Mouse (Mus musculus) left cerebral cortex, adult 2 months (tissue): ENCODE results near the gene Nbea. TPM values are rescaled to one million over a fixed set of nuclear protein-coding genes. Genes with fewer than 3 reads are reported as not detected.

Experiments used
- DNase-seq, 2 experiments: peaks; one replicate each; pipeline ENCODE4 v3.0.0; 2021 to 2022; ENCODE audit warnings: low spot score in 2 of 2, mixed read lengths in 1 of 2; ENCODE audit errors: extremely low spot score in 1 of 2
- H3K27ac ChIP-seq: fragments of 200-600 bp; 2 replicates; pipeline ENCODE4 v1.8.1; 2022
- H3K4me3 ChIP-seq: fragments of 200-600 bp; 2 replicates; pipeline ENCODE4 v1.8.1; 2022
- CTCF ChIP-seq: fragments of 200-600 bp; IDR thresholded peaks from 2 replicates; pipeline ENCODE4 v1.8.1; 2022; ENCODE audit warnings: antibody characterized with exemption, mild to moderate bottlenecking, moderate library complexity
- intact Hi-C: fragments of 180-260 bp; cut with DNase I; formaldehyde crosslinking; loops from one replicate; pipeline ENCODE4 v1.15.1; 2025
- total RNA-seq, 2 experiments: library from RNA; stranded (reverse); gene quantifications; 2 replicates each; pipeline ENCODE4 v1.2.3; 2021

The Nbea gene
- total RNA-seq, 2 experiments from 2014 or later = 171 to 176 TPM

DNA sequence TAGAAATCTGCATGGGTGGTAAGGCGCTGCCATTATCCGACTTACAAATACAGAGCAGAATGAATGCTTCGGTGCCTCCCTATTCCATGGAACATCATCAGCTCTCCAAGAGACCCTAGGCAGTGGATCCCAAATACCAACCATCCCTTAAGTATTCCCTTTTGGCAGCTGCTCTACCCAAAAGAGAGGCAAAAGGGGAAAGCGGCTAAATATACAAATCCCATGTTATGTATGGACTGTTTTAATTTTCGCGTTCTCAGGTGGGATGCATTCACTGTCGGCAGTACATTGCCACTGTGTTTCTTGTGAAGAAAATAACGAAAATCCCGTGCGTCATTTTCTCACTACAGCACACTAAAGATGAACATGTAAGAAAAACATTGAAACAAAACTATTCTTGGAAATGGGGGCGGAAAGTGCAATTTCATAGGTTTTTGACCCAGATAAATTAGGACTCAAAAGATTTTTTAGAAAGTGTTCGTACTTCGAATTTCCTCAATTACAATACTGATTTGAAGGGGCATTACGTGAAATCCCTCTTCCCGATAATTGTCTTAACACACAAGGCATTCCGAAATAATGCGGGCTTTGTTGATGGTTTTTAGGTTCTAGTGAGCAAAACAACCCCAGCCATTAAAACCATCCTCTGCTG is 396.5 kb downstream of the Nbea start:
- intact Hi-C loops = loop anchor here (10.0 kb wide), 1 partner anchor 212 kb away; no protein-coding TSS in a partner anchor
- H3K4me3 ChIP-seq = peak overlapping the region; percentile 29
- H3K27ac ChIP-seq = peak overlapping the region; percentile 76
- no peak for TF ChIP-seq CTCF
- DNase-seq = peak in 1 of 2 experiments; percentile 16

DNA sequence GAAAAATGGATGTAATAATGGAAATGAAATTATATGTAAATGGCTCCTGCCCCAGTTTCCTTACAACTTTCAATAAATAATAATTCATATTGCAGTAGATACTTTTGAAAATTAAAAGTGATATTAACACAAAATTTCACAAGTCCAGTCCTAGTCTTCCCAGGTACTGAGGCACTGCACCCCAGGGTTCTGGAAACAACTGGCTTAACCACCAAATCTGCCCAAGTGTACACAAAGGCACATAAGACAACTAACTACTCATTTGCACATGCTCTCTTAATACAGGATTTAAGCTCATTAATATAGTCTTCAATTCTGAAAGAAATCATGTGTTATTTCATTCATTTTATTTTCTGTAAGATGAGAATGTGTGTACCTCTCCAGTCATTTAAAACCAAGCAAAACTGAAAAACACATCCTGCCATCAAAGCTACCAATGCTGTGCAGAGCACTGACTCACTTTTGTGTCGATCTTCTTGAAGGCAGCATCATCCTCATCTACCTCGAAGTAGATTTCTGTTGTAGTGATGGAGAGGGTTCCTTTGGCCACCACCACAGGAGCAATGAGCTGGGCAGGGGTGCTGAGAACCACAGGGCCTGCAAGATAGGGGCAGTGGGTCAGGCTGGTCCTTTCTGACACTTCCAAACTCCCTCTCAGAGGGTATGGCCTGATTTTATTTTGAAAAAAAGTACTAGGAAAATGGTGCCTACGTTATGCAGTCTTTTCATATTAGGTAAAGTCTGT is 397.3 kb downstream of the Nbea start:
- intact Hi-C loops = loop anchor here (10.0 kb wide), 1 partner anchor 211 kb away; no protein-coding TSS in a partner anchor
- H3K27ac ChIP-seq = peak overlapping the region; percentile 76; the same call in 1 of the 2 replicates
- DNase-seq = no peak

DNA sequence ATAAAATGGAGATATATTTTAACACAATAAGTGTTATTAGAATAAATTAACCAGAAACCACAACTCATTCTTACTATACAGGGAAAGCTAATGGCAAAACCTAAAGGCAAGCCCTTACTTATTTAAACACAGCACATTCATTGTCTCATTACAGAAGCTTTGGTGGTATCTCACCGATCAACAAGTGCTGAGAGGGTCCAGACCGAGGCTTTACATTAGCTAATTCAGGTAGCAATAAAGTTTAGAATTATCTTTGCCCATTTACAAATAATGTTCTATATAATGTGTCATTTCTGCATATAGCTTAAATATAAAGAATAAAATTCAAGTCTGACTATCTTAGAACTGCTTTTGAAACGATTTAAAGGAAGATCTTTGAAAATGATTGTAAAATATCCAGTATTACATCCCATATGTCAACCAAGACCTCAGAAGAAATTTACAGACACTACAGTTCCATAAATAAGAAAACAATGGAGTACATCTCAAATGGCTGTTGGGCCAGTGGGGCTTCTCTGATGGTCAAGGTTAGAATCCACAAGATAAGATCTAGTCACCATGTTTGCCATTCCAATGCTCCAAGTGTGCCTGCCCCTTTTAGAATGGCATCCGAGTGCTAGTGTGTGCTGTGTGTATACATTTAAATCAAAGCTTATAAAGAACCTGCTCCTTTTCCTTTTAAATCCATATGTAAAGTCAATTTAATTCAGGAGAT is 398.1 kb downstream of the Nbea start:
- no peak overlapping the region for H3K27ac ChIP-seq
- intact Hi-C loops = loop anchor here (10.0 kb wide), 1 partner anchor 211 kb away; no protein-coding TSS in a partner anchor
- TF ChIP-seq CTCF = no peak
- H3K4me3 ChIP-seq = no peak overlapping the region
- peak in 1 of 2 experiments; percentile 4 for DNase-seq

More for the DNA sequence above, 397.3 kb downstream of the Nbea start:
- H3K4me3 ChIP-seq = no peak overlapping the region
- TF ChIP-seq CTCF = no peak

DNA sequence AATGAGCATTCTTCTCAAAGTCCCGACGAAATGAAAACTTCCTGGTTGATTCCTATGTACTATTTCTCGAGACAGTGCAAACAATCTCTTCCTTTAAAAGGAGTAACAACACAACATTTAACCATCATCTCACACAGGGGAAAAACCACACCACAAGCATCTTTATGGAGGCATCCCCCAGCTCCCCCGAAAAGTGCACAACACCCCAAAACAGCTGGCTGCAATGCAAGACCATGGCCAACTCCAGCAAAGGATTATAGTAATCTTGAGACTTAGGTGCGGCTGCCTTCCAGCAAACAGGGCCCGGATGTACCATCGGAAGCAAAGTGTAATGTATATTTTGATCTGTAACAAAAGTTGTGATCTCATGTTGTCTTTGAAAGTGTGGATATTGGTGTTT is 399.4 kb downstream of the Nbea start:
- no peak for DNase-seq
- intact Hi-C loops = loop anchor here (10.0 kb wide), 1 partner anchor 209 kb away; no protein-coding TSS in a partner anchor
- no peak overlapping the region for H3K4me3 ChIP-seq
- no peak for TF ChIP-seq CTCF
- no peak overlapping the region for H3K27ac ChIP-seq

DNA sequence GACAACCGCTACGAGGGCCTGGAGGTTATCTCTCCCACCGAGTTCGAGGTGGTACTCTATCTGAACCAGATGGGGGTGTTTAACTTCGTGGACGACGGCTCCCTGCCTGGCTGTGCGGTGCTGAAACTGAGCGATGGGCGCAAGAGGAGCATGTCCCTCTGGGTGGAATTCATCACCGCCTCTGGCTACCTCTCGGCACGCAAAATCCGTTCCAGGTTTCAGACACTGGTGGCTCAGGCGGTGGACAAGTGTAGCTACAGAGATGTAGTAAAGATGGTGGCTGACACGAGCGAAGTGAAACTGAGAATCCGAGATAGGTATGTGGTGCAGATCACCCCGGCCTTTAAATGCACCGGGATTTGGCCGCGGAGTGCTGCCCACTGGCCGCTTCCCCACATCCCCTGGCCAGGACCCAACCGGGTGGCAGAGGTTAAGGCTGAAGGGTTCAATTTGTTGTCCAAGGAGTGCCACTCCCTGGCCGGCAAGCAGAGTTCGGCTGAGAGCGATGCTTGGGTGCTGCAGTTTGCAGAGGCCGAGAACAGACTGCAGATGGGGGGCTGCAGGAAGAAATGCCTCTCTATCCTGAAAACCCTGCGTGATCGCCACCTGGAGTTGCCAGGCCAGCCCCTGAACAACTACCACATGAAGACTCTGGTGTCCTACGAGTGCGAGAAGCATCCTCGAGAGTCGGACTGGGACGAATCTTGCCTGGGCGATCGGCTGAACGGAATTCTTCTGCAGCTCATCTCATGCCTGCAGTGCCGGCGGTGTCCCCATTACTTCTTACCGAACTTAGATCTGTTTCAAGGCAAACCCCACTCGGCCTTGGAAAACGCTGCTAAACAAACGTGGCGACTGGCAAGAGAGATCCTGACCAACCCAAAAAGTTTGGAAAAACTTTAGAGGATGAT is 400.1 kb downstream of the Nbea start:
- peak in 1 of 2 experiments; percentile 20 for DNase-seq
- no peak for TF ChIP-seq CTCF
- intact Hi-C loops = loop anchor here (10.0 kb wide), 1 partner anchor 209 kb away; no protein-coding TSS in a partner anchor
- peak overlapping the region; percentile 16; the same call in 1 of the 2 replicates for H3K27ac ChIP-seq
- H3K4me3 ChIP-seq = peak overlapping the region; percentile 26

DNA sequence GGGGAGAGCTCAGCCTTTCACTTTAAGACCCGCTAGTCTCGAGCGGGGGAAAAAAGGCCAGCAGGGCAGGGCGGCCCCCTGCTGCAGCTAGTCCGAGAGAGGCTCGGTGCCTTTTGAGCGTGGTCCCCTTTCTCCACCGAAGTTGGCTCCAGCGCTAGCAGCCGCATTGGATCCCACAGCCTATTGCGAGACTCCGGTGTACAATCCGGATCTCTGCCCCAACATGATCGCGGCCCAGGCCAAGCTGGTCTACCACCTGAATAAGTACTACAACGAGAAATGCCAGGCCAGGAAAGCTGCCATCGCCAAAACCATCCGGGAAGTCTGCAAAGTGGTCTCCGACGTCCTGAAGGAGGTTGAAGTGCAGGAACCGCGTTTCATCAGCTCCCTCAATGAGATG is 400.7 kb downstream of the Nbea start:
- H3K4me3 ChIP-seq = peak overlapping the region; percentile 10; the same call in 1 of the 2 replicates
- no peak for TF ChIP-seq CTCF
- DNase-seq = no peak
- H3K27ac ChIP-seq = no peak overlapping the region; the same call in 1 of the 2 replicates
- intact Hi-C loops = loop anchor here (10.0 kb wide), 1 partner anchor 208 kb away; no protein-coding TSS in a partner anchor

DNA sequence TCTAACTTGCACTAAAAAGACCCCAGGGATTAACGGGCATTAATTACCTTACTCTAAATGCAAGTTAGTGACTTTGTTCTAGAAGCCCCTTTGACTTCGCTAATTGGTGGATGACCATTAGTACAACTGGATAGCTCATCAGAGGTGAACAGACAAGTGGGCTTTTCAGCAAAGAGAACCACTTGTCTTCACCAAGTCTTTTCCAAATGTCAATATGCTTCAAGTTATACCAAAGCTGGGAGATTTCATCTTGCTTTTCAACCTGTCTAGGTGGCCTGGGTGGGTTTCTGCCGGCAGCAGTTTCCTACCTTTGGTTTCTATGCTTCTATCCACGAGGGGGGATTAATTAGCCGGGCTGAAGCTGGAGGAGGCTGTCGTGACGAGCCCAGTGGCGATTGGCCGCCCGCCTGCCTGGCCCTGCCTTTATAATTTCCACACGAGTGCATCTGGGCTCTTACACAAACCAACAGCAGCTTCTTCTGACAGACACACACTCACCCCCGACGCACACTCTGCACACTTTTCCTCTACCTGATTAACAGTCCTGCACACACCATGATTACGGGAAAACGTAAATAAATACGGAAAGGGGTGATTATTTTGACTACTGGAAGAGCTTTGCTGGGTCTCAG is 401.3 kb downstream of the Nbea start, which contains the start of gene Mab21l1:
TSS of gene Mab21l1 (plus strand) at position 455 of the 632 bp plus-strand sequence.
- intact Hi-C loops = loop anchor here (10.0 kb wide), 1 partner anchor 207 kb away; no protein-coding TSS in a partner anchor
- DNase-seq = peak in 1 of 2 experiments; percentile 25
- TF ChIP-seq CTCF = no peak
- Histone ChIP-seq H3K4me3 (peak within 1 kb of the TSS; percentile 26), H3K27ac (peak within 1 kb of the TSS; percentile 16; the same call in 1 of the 2 replicates)

DNA sequence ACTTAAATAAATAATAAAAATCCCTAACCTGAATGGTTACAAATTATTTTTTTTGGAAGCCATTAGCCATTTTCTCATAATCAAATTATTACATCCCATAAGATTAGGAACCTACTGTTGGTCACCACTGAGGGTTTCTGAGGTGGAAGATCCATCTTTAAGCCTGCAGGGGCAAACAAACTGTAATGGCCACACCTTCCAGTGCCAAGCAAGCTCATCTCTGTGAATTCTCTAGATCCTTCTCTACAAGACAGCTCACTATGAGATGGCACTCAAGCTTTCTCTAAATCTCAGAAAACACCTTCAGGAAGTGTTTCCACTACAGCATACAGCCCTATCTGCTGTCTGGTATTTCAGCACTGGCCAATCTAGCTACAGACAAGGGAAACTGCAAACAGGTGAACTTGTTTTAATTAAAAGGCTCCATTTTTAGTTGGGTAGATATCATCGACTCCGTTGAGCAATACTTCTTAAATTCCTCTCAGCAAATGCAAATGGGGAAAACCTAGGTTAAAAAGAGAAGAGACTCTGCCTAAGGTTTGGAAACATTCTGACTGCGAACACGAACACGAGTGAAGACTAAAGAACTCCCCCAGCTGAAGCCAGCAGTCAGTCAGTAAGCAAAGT is 402.0 kb downstream of the Nbea start:
- DNase-seq = no peak
- H3K27ac ChIP-seq = no peak overlapping the region
- intact Hi-C loops = loop anchor here (10.0 kb wide), 1 partner anchor 207 kb away; no protein-coding TSS in a partner anchor
- no peak for TF ChIP-seq CTCF
- no peak overlapping the region for H3K4me3 ChIP-seq

DNA sequence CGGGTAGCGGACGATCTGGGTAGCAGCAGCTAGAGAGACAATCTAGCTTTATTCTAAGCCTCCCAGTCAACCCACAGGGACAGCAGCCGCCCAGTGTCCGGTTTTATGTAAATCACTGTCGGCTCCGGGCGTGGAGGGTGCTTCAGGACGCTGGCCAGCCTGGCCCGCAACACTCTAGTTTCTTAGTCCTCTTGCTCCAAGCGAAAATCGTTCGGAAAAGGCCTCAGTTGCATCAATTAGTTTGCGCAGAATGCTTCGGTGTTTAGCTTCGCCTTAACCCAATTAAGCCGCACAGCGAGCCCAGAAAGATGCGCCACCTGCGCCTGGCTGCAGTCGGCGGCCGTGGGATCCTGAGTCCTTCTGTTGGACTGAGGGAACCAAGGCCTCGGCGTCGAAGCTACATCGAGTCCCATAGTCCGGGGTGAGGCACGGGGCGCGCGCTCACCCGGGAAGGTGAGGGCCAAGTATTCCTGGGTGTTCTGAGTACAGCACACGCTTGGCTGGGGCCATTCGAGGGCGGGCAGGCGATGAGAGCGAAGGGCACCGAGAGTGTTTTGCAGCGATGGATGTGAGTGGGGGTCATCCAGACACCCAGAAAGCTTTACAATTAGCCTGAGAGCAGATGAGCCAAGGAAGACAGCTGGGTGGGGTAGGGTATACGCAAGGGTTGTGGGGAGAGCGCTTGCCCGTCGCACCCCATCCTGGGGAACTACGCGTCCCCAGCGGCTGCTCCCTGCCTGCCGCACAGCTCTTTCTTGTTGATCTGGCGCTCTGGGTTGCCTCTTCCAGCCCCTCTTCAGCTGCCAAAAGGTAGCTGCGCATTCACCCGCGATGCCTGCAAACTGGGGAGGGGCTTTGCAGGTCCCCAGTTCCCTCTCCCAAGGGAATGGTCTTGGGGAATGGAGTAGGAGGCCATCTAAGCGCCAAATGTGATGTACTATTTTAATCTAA is 403.1 kb downstream of the Nbea start:
- intact Hi-C loops = loop anchor here (10.0 kb wide), 1 partner anchor 206 kb away; no protein-coding TSS in a partner anchor
- Histone ChIP-seq H3K4me3 (peak overlapping the region; percentile 30), H3K27ac (peak overlapping the region; percentile 64)
- TF ChIP-seq CTCF = no peak; the same call in 1 of the 2 replicates
- DNase-seq = peak in 1 of 2 experiments; percentile 38
